Mouse (Mus musculus): ENCODE measurements around the gene Adam15. TPM values are rescaled to one million over a fixed set of nuclear protein-coding genes. Genes with fewer than 3 reads are reported as not detected.

The Adam15 gene
- polyA plus RNA-seq (2012; rRNA removed; ENCODE audit: low replicate concordance), result 232 and 296 TPM in 2 replicates

GRCm38 (mm10) chr3:89349869-89350501 is at the start of gene Adam15:
Gene Adam15, minus strand, starts transcription at chr3:89349996.

GRCm38 (mm10) chr3:89394006-89394893 is 44.5 kb upstream of the Adam15 start, which contains the start of gene Zbtb7b:
Gene Zbtb7b, minus strand, starts transcription at chr3:89394776.

GRCm38 (mm10) chr3:89365153-89365485 is 15.3 kb upstream of the Adam15 start, which contains the start of gene Dcst1:
Gene Dcst1, minus strand, starts transcription at chr3:89365253.

GRCm38 (mm10) chr3:89361675-89362074 is 11.9 kb upstream of the Adam15 start, which contains the start of gene Dcst2:
Gene Dcst2, plus strand, starts transcription at chr3:89361975.

GRCm38 (mm10) chr3:89337721-89338578 is 11.8 kb downstream of the Adam15 start, which contains the start of gene Efna4:
Gene Efna4, minus strand, starts transcription at chr3:89338028.

GRCm38 (mm10) chr3:89322514-89323165 is 27.2 kb downstream of the Adam15 start, which contains the start of gene Efna3:
Gene Efna3, minus strand, starts transcription at chr3:89322965.

Other genes with a start within 250 kb of the Adam15 start
- not detected in 2 replicates for gene Gm43738, start 248.9 kb downstream of the Adam15 start, polyA plus RNA-seq (2012; rRNA removed; ENCODE audit: low replicate concordance)
- gene Fdps, start 248.0 kb downstream of the Adam15 start, polyA plus RNA-seq (2012; rRNA removed; ENCODE audit: low replicate concordance), result 69.2 and 93.9 TPM in 2 replicates
- gene Pklr, start 213.9 kb downstream of the Adam15 start, polyA plus RNA-seq (2012; rRNA removed; ENCODE audit: low replicate concordance), result 1.2 TPM in 1 of 2 replicates, not detected in the other
- 1.7 and 5.4 TPM in 2 replicates for gene Hcn3, start 189.8 kb downstream of the Adam15 start, polyA plus RNA-seq (2012; rRNA removed; ENCODE audit: low replicate concordance)
- gene Clk2, start 185.2 kb downstream of the Adam15 start, polyA plus RNA-seq (2012; rRNA removed; ENCODE audit: low replicate concordance), result 52.1 and 77.2 TPM in 2 replicates
- 149 and 198 TPM in 2 replicates for gene Scamp3, start 172.5 kb downstream of the Adam15 start, polyA plus RNA-seq (2012; rRNA removed; ENCODE audit: low replicate concordance)
- gene Fam189b, start 166.9 kb downstream of the Adam15 start, polyA plus RNA-seq (2012; rRNA removed; ENCODE audit: low replicate concordance), result 60.1 and 120 TPM in 2 replicates
- gene Gba, start 147.1 kb downstream of the Adam15 start, polyA plus RNA-seq (2012; rRNA removed; ENCODE audit: low replicate concordance), result 64.0 and 119 TPM in 2 replicates
- 50.0 and 62.6 TPM in 2 replicates for gene Thbs3, start 134.8 kb downstream of the Adam15 start, polyA plus RNA-seq (2012; rRNA removed; ENCODE audit: low replicate concordance)
- 162 and 208 TPM in 2 replicates for gene Mtx1, start 122.9 kb downstream of the Adam15 start, polyA plus RNA-seq (2012; rRNA removed; ENCODE audit: low replicate concordance)
- gene Muc1, start 120.9 kb downstream of the Adam15 start, polyA plus RNA-seq (2012; rRNA removed; ENCODE audit: low replicate concordance), result 12.4 and 14.5 TPM in 2 replicates
- gene Krtcap2, start 104.0 kb downstream of the Adam15 start, polyA plus RNA-seq (2012; rRNA removed; ENCODE audit: low replicate concordance), result 189 and 281 TPM in 2 replicates
- 10.8 and 22.3 TPM in 2 replicates for gene Trim46, start 103.7 kb downstream of the Adam15 start, polyA plus RNA-seq (2012; rRNA removed; ENCODE audit: low replicate concordance)
- 493 and 778 TPM in 2 replicates for gene Dpm3, start 90.6 kb downstream of the Adam15 start, polyA plus RNA-seq (2012; rRNA removed; ENCODE audit: low replicate concordance)
- 258 and 285 TPM in 2 replicates for gene Slc50a1, start 79.4 kb downstream of the Adam15 start, polyA plus RNA-seq (2012; rRNA removed; ENCODE audit: low replicate concordance)
- 35.6 and 37.1 TPM in 2 replicates for gene Efna1, start 68.9 kb downstream of the Adam15 start, polyA plus RNA-seq (2012; rRNA removed; ENCODE audit: low replicate concordance)
- 8.6 and 12.4 TPM in 2 replicates for gene Efna3, start 27.0 kb downstream of the Adam15 start, polyA plus RNA-seq (2012; rRNA removed; ENCODE audit: low replicate concordance)
- gene Efna4, start 12.0 kb downstream of the Adam15 start, polyA plus RNA-seq (2012; rRNA removed; ENCODE audit: low replicate concordance), result 6.3 and 14.3 TPM in 2 replicates
- 2.8 and 6.0 TPM in 2 replicates for gene Dcst2, start 12.0 kb upstream of the Adam15 start, polyA plus RNA-seq (2012; rRNA removed; ENCODE audit: low replicate concordance)
- 1.5 and 1.9 TPM in 2 replicates for gene Dcst1, start 15.3 kb upstream of the Adam15 start, polyA plus RNA-seq (2012; rRNA removed; ENCODE audit: low replicate concordance)
- 77.1 and 147 TPM in 2 replicates for gene Zbtb7b, start 44.8 kb upstream of the Adam15 start, polyA plus RNA-seq (2012; rRNA removed; ENCODE audit: low replicate concordance)
- 2.2 TPM in 1 of 2 replicates, not detected in the other for gene Lenep, start 52.8 kb upstream of the Adam15 start, polyA plus RNA-seq (2012; rRNA removed; ENCODE audit: low replicate concordance)
- gene Flad1, start 61.9 kb upstream of the Adam15 start, polyA plus RNA-seq (2012; rRNA removed; ENCODE audit: low replicate concordance), result 50.9 and 64.9 TPM in 2 replicates
- gene Cks1b, start 68.4 kb upstream of the Adam15 start, polyA plus RNA-seq (2012; rRNA removed; ENCODE audit: low replicate concordance), result 18.1 and 21.4 TPM in 2 replicates
- gene Shc1, start 68.4 kb upstream of the Adam15 start, polyA plus RNA-seq (2012; rRNA removed; ENCODE audit: low replicate concordance), result 96.7 and 114 TPM in 2 replicates
- gene Pygo2, start 80.2 kb upstream of the Adam15 start, polyA plus RNA-seq (2012; rRNA removed; ENCODE audit: low replicate concordance), result 36.0 and 171 TPM in 2 replicates
- gene Pbxip1, start 86.7 kb upstream of the Adam15 start, polyA plus RNA-seq (2012; rRNA removed; ENCODE audit: low replicate concordance), result 54.5 and 82.1 TPM in 2 replicates
- gene Pmvk, start 104.5 kb upstream of the Adam15 start, polyA plus RNA-seq (2012; rRNA removed; ENCODE audit: low replicate concordance), result 44.4 and 46.6 TPM in 2 replicates
- 4.8 and 5.5 TPM in 2 replicates for gene Kcnn3, start 170.2 kb upstream of the Adam15 start, polyA plus RNA-seq (2012; rRNA removed; ENCODE audit: low replicate concordance)